Mouse (Mus musculus): ENCODE measurements around the gene Gm21958. TPM values are rescaled to one million over a fixed set of nuclear protein-coding genes. Genes with fewer than 3 reads are reported as not detected.

The Gm21958 gene
- polyA plus RNA-seq, 1 experiment, result not detected

DNA sequence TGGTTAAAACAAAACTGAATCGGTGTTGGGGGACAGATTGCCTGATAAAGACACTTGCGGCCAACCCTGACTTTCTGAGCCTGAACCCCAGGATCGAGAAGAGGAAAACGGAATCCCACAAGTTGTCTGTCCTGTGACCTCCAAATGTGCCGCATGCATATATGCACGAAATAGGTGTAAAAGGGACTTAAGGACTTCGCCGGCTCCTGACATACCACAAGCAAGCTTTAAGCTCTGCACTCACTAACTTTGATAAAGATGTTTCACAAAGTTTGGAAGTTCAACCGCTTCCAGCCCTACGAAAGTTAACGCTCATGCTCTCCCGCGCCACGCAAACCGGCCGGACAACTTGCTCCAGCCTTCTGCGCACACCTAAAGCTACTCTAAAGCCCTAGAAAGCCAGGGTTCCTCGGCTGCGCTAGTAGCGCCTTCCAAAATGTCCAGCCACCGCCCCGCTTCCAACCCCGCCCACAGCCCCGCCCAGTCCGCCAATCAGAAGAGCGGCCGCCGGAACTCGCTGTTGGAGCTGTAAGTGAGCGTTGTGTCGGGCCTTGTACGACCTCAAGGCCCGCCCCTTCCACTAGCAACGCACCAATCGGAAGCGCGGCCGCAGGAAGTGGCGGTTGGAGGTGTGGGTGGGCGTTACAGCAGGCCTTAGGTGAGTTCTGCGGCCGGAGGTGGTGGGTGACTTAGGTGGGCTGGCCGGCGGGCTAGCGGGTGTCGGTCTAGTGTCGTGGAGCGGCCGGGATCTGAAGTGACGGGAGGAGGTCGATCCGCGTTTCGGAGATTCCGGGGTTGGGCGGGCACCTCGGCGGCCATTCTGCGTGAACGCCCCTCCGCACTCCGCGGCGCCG lies 21.7 kb downstream of the Gm21958 start, which contains the start of gene Supt20:
Gene Supt20 (plus strand): TSS at position 606 of the 854 bp plus-strand sequence.
- H3K4me3 ChIP-seq (replicated peaks), result peak within 1 kb of the TSS; percentile 88
- peaks cover 25% of the 10 kb centered on the region for H3K36me3 ChIP-seq (ENCODE audit: control insufficient read depth)
- no peaks in the 10 kb centered on the region for H3K9me3 ChIP-seq (ENCODE audit: control insufficient read depth, low read length)
- H3K27me3 ChIP-seq (ENCODE audit: control insufficient read depth), result no peaks in the 10 kb centered on the region
- TF ChIP-seq TAL1 (IDR thresholded peaks at IDR 0.05; ENCODE audit: low read length) (no peak), GATA1 (IDR thresholded peaks at IDR 0.05; ENCODE audit: low read length) (peak; percentile 71)
- peaks cover 27% of the 10 kb centered on the region for H3K4me1 ChIP-seq (ENCODE audit: control insufficient read depth)

DNA sequence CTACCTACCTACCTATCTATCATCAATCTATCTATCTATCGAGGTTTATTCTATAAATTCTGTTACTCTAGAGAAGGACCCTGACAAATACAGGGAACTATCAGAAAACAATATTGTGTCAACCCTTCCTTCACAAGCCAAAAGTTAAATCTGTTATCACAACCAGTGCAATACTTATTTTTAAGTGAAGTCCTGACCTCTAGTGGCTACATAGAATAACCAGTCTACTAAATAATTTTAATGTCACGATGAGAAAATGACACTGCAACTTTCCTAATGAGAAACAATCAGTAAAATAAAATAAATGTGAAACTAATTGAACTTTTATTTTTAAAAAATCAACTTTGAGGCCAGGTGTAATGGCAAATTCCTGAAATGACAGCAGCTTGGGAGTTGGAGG lies 25.1 kb downstream of the Gm21958 start:
- TF ChIP-seq GATA1 (IDR thresholded peaks at IDR 0.05; ENCODE audit: low read length) (no peak), TAL1 (IDR thresholded peaks at IDR 0.05; ENCODE audit: low read length) (no peak)
- peaks cover 13% of the 10 kb centered on the region for H3K4me1 ChIP-seq (ENCODE audit: control insufficient read depth)

DNA sequence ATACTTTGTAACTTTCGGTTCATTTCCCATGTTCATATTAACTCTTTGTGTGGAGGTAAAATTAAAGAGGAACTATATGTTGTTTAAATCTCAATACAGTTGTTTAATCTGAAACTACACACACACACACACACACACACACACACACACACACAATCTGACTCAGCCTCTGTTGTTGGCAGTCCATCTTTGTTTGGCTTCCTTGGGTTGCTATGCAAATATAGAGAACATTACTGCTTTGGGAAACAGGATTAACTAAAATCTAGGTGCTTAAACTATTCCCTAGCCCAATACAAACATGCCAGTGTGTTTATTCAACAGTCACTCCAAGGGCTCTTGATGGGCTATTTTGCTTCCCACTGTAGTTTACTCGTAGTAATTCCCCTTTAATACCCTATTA lies 26.9 kb downstream of the Gm21958 start:
- H3K36me3 ChIP-seq (ENCODE audit: control insufficient read depth), result no peaks in the 10 kb centered on the region
- TF ChIP-seq TAL1 (IDR thresholded peaks at IDR 0.05; ENCODE audit: low read length), result no peak
- no peak for TF ChIP-seq GATA1 (IDR thresholded peaks at IDR 0.05; ENCODE audit: low read length)
- no peak overlapping the region for H3K4me3 ChIP-seq (replicated peaks)
- H3K4me1 ChIP-seq (ENCODE audit: control insufficient read depth), result peaks cover 8% of the 10 kb centered on the region
- no peaks in the 10 kb centered on the region for H3K27me3 ChIP-seq (ENCODE audit: control insufficient read depth)
- H3K9me3 ChIP-seq (ENCODE audit: control insufficient read depth, low read length), result no peaks in the 10 kb centered on the region

More for the DNA sequence above, 25.1 kb downstream of the Gm21958 start:
- no peaks in the 10 kb centered on the region for H3K9me3 ChIP-seq (ENCODE audit: control insufficient read depth, low read length)
- H3K27me3 ChIP-seq (ENCODE audit: control insufficient read depth), result no peaks in the 10 kb centered on the region
- H3K4me3 ChIP-seq (replicated peaks), result no peak overlapping the region
- no peaks in the 10 kb centered on the region for H3K36me3 ChIP-seq (ENCODE audit: control insufficient read depth)

DNA sequence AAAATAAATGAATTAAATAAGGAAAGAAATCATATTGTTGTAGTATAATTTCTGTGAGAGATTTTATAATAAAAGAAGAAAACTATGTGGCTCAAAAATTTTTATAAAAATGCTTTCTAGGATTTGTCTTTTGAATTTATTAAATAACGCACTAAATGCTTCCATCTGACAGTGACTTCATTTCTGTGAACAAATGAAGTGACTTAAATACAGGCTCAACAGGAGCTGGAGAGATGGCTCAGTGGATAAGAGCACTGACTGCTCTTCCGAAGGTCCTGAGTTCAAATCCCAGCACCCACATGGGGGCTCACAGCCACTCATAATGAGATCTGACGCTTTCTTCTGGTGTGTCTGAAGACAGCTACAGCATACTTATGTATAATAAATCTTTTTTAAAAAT lies 29.0 kb downstream of the Gm21958 start:
- H3K27me3 ChIP-seq (ENCODE audit: control insufficient read depth), result no peaks in the 10 kb centered on the region
- no peaks in the 10 kb centered on the region for H3K36me3 ChIP-seq (ENCODE audit: control insufficient read depth)
- no peak for TF ChIP-seq TAL1 (IDR thresholded peaks at IDR 0.05; ENCODE audit: low read length)
- no peak for TF ChIP-seq GATA1 (IDR thresholded peaks at IDR 0.05; ENCODE audit: low read length)
- H3K9me3 ChIP-seq (ENCODE audit: control insufficient read depth, low read length), result no peaks in the 10 kb centered on the region
- no peak overlapping the region for H3K4me3 ChIP-seq (replicated peaks)
- H3K4me1 ChIP-seq (ENCODE audit: control insufficient read depth), result no peaks in the 10 kb centered on the region

DNA sequence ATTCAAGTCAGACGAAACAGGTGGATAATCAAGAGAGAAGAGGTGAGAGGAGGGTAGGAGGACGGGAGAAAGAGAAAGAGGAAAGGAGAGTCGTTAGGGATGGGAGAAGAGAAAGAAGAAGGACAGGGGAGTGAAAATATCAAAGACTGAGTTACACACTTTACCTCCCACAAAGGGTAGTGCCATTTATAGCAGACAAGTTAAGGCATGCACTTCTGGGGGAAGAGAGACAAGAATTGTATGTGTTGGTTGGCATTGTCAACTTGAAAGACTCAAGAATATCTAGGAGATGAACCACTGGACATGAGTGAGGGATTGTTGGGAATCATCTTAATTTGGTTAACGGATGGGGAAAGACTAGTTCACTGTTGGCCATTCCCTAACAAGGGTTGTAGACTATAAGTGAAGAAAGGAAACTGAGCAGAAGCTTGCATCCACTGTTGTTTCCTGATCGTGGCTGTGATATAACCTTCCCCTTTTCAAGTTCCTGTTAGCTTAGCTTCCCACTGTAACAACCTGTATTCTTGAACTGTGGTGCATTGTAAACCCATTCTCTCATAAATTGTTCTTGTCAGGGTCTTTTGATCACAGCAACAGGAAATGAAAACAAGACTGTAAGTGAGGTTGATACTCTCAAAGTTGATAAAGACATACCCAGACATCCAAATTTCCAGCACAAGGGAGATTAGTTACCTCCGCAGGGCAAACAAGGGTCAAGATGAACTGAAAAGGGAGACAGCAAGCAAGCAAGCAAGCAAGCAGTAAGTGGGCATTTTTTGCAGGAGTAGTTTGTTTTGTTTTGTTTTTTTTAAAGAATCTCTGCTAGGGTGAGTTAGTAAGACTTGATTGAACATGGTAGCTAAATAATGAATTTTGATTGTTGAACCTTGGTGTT lies 32.6 kb downstream of the Gm21958 start:
- Histone ChIP-seq H3K4me3 (replicated peaks) (no peak overlapping the region), H3K9me3 (ENCODE audit: control insufficient read depth, low read length) (no peaks in the 10 kb centered on the region), H3K27me3 (ENCODE audit: control insufficient read depth) (no peaks in the 10 kb centered on the region), H3K4me1 (ENCODE audit: control insufficient read depth) (no peaks in the 10 kb centered on the region), H3K36me3 (ENCODE audit: control insufficient read depth) (no peaks in the 10 kb centered on the region)
- TF ChIP-seq TAL1 (IDR thresholded peaks at IDR 0.05; ENCODE audit: low read length) (no peak), GATA1 (IDR thresholded peaks at IDR 0.05; ENCODE audit: low read length) (no peak)

DNA sequence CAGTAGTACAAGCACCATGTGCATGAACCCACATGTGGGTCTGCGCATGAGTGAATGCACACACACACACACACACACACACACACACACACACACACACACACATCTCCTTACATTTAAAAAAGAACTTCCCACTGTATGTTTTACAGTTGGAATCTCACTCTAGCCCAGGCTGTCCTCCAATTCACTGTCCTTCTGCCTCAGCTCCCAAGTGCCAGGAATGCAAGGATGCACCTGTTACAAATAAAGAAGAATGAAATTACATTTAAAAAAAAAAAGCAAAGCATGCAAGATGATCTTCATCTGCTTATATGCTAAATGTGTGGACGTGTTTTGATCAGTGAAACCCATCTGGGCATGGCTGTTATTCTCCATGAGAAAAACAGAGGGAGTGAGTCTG lies 37.3 kb downstream of the Gm21958 start:
- TF ChIP-seq TAL1 (IDR thresholded peaks at IDR 0.05; ENCODE audit: low read length) (no peak), GATA1 (IDR thresholded peaks at IDR 0.05; ENCODE audit: low read length) (no peak)
- Histone ChIP-seq H3K9me3 (ENCODE audit: control insufficient read depth, low read length) (no peaks in the 10 kb centered on the region), H3K27me3 (ENCODE audit: control insufficient read depth) (no peaks in the 10 kb centered on the region), H3K4me1 (ENCODE audit: control insufficient read depth) (no peaks in the 10 kb centered on the region; the same call in 1 of the 2 replicates), H3K4me3 (replicated peaks) (no peak overlapping the region), H3K36me3 (ENCODE audit: control insufficient read depth) (no peaks in the 10 kb centered on the region)

DNA sequence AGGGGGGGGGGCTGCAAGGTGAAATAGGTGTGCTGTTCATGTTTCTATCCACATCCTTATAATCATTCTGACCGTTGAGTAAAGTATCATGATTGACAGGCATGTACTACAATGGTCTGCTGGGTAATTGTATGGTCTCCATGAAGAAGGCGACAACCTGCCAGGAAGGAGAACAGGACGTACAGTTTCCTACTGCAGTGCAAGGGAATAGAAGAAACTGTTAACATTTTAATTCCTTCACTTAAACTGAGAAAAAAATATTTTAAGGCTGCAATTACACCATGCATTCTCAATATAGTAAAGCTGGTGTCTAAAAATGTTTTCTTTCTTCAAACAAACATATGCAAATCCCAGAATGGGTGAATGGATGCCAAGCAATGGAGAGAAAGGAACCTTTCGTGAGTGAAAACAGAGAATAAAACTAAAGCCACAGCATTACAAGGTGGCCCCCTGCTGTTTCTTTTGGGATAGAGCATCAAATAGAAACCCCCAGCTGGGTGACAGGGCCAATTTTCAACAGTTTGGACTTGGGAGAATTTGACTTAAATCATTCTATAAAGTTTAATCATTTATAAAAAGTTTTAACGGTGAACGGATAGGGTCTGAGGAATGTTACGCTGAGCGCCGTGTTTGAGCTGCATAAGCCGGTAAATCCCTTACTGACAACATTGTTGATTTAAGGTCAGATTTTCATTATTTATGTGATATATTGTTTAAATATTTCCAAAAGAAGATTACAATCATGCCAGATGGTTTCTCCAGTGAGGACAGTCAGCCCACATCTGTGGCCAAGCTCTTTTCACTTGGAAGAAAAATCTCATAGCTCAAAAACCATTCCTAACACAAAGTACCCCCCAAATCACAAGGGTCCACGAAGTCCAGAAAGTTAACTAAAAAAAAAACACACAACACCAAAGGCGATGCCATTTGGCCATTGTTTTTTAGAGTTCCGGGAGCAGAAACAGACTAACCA lies 41.3 kb downstream of the Gm21958 start:
- H3K27me3 ChIP-seq (ENCODE audit: control insufficient read depth), result no peaks in the 10 kb centered on the region
- TF ChIP-seq GATA1 (IDR thresholded peaks at IDR 0.05; ENCODE audit: low read length) (no peak), TAL1 (IDR thresholded peaks at IDR 0.05; ENCODE audit: low read length) (no peak)

DNA sequence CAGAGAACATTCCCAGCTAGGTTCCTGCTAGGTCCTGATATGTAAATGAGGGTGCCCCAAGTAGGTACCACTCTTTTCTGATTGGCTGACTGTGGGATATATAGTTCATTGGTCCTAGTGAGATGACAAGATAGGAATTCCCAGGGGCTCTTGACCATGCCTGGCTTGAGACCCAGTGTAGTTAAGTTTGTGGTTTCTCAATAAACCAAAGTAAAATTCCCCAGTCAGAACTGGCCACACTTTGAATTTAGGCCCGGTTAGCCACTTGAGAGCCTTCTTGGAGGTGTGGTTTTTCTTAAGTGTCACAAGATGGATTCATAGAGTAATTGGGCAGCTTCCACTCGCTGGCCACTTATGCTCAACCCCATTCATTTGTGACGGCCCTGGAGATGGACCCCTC lies 42.0 kb downstream of the Gm21958 start:
- Histone ChIP-seq H3K4me1 (ENCODE audit: control insufficient read depth) (no peaks in the 10 kb centered on the region; the same call in 1 of the 2 replicates), H3K4me3 (replicated peaks) (no peak overlapping the region), H3K27me3 (ENCODE audit: control insufficient read depth) (no peaks in the 10 kb centered on the region), H3K9me3 (ENCODE audit: control insufficient read depth, low read length) (no peaks in the 10 kb centered on the region), H3K36me3 (ENCODE audit: control insufficient read depth) (no peaks in the 10 kb centered on the region)
- TF ChIP-seq GATA1 (IDR thresholded peaks at IDR 0.05; ENCODE audit: low read length) (no peak), TAL1 (IDR thresholded peaks at IDR 0.05; ENCODE audit: low read length) (no peak)

More for the DNA sequence above, 41.3 kb downstream of the Gm21958 start:
- H3K4me1 ChIP-seq (ENCODE audit: control insufficient read depth), result no peaks in the 10 kb centered on the region; the same call in 1 of the 2 replicates
- H3K9me3 ChIP-seq (ENCODE audit: control insufficient read depth, low read length), result no peaks in the 10 kb centered on the region
- no peaks in the 10 kb centered on the region for H3K36me3 ChIP-seq (ENCODE audit: control insufficient read depth)
- H3K4me3 ChIP-seq (replicated peaks), result no peak overlapping the region
